25 mouse cellular contexts compared by ENCODE assay signal in the genomic region with DNA sequence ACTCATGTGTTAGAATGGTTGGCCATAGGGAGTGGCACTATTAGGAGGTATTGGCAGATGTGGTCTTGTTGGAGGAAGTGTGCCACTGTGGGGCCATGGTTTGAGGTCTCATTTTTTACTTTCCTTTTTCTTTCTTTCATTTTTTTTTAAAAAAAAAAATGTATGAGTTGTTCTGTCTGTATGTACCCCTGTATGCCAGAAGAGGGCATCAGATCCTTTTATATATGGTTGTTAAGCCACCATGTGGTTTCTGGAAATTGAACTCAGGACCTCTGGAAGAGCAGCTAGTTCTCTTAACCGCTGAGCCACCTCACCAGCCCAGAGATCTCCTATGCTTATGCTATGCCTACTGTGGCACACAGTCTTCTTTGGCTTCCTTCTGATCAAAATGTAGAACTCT. TPM values are rescaled to one million over a fixed set of nuclear protein-coding genes. Genes with fewer than 3 reads are reported as not detected.
DNase-seq lines count a peak whose midpoint lies in the region; TF ChIP-seq lines count a peak whose summit lies in the region.
"Had no signal": no experiment of that assay in that cellular context is flagged by ENCODE, and none has a peak within 500 bp of the region (broad histone marks: within the 10 kb centered on the region; RNA-seq: fewer than 3 reads in every experiment).

No protein-coding gene starts in this region.

- no peak for DNase-seq in layer of hippocampus, adult 2 months (ENCODE audit: low spot score in 2 of 2)
- no peak for DNase-seq in layer of hippocampus, postnatal 25 days (ENCODE audit: extremely low spot score in 1 of 2, low spot score in 1 of 2)
- DNase-seq in 3T3-L1 (ENCODE audit: low read depth, low spot score) (peak; percentile 29), 416B (ENCODE audit: low read depth) (peak; percentile 16)
- DNase-seq in brain, adult 2 months (ENCODE audit: low read depth, low spot score), result peak; percentile 25
- DNase-seq in thymus, postnatal 0 days (ENCODE audit: low spot score), result no peak
- DNase-seq in right cerebral cortex, postnatal 36 days (ENCODE audit: low spot score in 2 of 2), result no peak
- DNase-seq: adrenal gland, adult 2 months; cerebellum, adult 8-10 months; layer of hippocampus, postnatal 36 days; thymus, adult 18-20 months had no signal

- no peak overlapping the region for H3K4me3 ChIP-seq in layer of hippocampus, adult 2 months
- H3K4me3 ChIP-seq: embryonic facial prominence, embryonic 10.5 days; heart, embryonic 10.5 days; hindbrain, embryonic 13.5 days; intestine, embryonic 15.5 days; limb, embryonic 15.5 days; lung, embryonic 15.5 days; midbrain, embryonic 12.5 days; neural tube, embryonic 13.5 days had no signal

- TF ChIP-seq CTCF in layer of hippocampus, adult 2 months (conservative IDR thresholded peaks at IDR 0.05), result peak; percentile 75

- no peak overlapping the region for H3K27ac ChIP-seq in layer of hippocampus, adult 2 months
- H3K27ac ChIP-seq: embryonic facial prominence, embryonic 10.5 days; heart, embryonic 10.5 days; hindbrain, embryonic 13.5 days; intestine, embryonic 15.5 days; limb, embryonic 15.5 days; lung, embryonic 15.5 days; midbrain, embryonic 12.5 days; neural tube, embryonic 13.5 days had no signal

RNA-seq across cellular contexts. Expression of a gene that starts 19.4 kb away (rescaled TPM):
- total RNA-seq in layer of hippocampus, adult 2 months (2021), result not detected
- not detected for total RNA-seq in layer of hippocampus, postnatal 25 days (2021)
- not detected in 2 replicates for polyA plus RNA-seq in thymus, postnatal 0 days (2015; fragmentation: Nextera tagmentation; extraction: Ambion mirVana)
- total RNA-seq: adrenal gland, adult 2 months; gastrocnemius, postnatal 4 days; layer of hippocampus, postnatal 36 days; left cerebral cortex, postnatal 25 days had no signal
- polyA plus RNA-seq: adrenal gland, adult 2 months; embryonic facial prominence, embryonic 10.5 days; forebrain, embryonic 11.5 days; heart, embryonic 10.5 days; hindbrain, embryonic 13.5 days; intestine, embryonic 15.5 days; kidney, embryonic 16.5 days; limb, embryonic 15.5 days; lung, embryonic 15.5 days; midbrain, embryonic 12.5 days; neural tube, embryonic 13.5 days; spleen, adult 2 months; stomach, embryonic 14.5 days had no signal

RNA-seq across cellular contexts. Expression of a gene that starts 28.7 kb away (rescaled TPM):
- 1 to 10 TPM; 6.0 to 9.0 TPM for total RNA-seq in layer of hippocampus, adult 2 months (2021)
- 10 to 100 TPM; 10.3 to 11.2 TPM for total RNA-seq in layer of hippocampus, postnatal 25 days (2021)
- polyA plus RNA-seq in thymus, postnatal 0 days (2015; fragmentation: Nextera tagmentation; extraction: Ambion mirVana), result 6.5 and 7.2 TPM in 2 replicates

RNA-seq across cellular contexts. Expression of a gene that starts 58.9 kb away (rescaled TPM):
- total RNA-seq in layer of hippocampus, adult 2 months (2021), result 1 to 10 TPM; 6.2 to 8.0 TPM
- 1 to 10 TPM; 6.6 to 6.8 TPM for total RNA-seq in layer of hippocampus, postnatal 25 days (2021)
- polyA plus RNA-seq in thymus, postnatal 0 days (2015; fragmentation: Nextera tagmentation; extraction: Ambion mirVana), result 2.5 and 2.8 TPM in 2 replicates

Comparison
In these comparisons a context has a peak if more than half of its experiments do, and no peak if none do; other contexts are left out.
1. DNase-seq: peak in 3T3-L1 (single experiment), 416B (single experiment) and brain, adult 2 months (single experiment); none in layer of hippocampus, adult 2 months (0 of 2), layer of hippocampus, postnatal 25 days (0 of 2), thymus, postnatal 0 days (single experiment) and right cerebral cortex, postnatal 36 days (0 of 2).